Comparison of ENCODE assay signal across 1 mouse cellular context in the genomic region with DNA sequence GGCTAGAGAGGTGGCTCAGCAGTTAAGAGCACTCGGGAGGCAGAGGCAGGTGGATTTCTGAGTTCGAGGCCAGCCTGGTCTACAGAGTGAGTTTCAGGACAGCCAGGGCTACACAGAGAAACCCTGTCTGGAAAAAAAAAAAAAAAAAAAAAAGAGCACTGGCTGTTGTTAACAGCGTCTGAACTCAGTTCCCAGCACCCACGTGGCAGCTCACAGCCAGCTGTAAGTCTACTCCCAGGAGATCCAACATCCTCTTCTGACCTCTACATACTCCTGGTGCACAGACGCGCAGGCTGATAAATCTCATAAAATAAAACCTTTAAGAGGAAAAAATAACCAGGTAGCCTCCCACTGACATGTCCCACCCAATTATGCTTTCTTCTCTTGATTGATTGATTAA. TPM values are rescaled to one million over a fixed set of nuclear protein-coding genes. Genes with fewer than 3 reads are reported as not detected.
"Had no signal": no experiment of that assay in that cellular context is flagged by ENCODE, and none has a peak within 500 bp of the region (broad histone marks: within the 10 kb centered on the region; RNA-seq: fewer than 3 reads in every experiment).

No protein-coding gene starts in this region.

RNA-seq across cellular contexts. Expression of gene Ptges, which starts 13.7 kb away (rescaled TPM):
- polyA plus RNA-seq: inflammation-experienced regulatory T-cells, adult 6 months had no signal
